Mouse (Mus musculus) liver, adult 2 months (tissue): ENCODE data around the gene Dgke. TPM values are rescaled to one million over a fixed set of nuclear protein-coding genes. Genes with fewer than 3 reads are reported as not detected.

Experiments
- DNase-seq: peaks from one replicate; pipeline ENCODE4 v3.0.0-alpha.2; 2011; ENCODE audit warnings: low read depth, low spot score; ENCODE audit errors: extremely low read depth
- H3K27ac ChIP-seq: fragments of 200-500 bp; replicated peaks from 2 replicates; pipeline ENCODE4 v1.5.1; 2012; ENCODE audit warnings: low read depth, mild to moderate bottlenecking, control low read depth, inconsistent platforms, low read length; ENCODE audit not compliant: insufficient read depth
- H3K27me3 ChIP-seq: fragments of 200-500 bp; 2 replicates; pipeline ENCODE4 v1.6.1; 2012; ENCODE audit warnings: mild to moderate bottlenecking, moderate library complexity, low read length, inconsistent platforms; ENCODE audit not compliant: control insufficient read depth, insufficient read depth
- H3K36me3 ChIP-seq: fragments of 200-500 bp; 2 replicates; pipeline ENCODE4 v1.6.1; 2012; ENCODE audit warnings: low read length, inconsistent platforms; ENCODE audit not compliant: control insufficient read depth, insufficient read depth
- H3K4me1 ChIP-seq: fragments of 200-500 bp; 2 replicates; pipeline ENCODE4 v1.6.1; 2011; ENCODE audit warnings: low read length; ENCODE audit not compliant: control insufficient read depth, insufficient read depth
- H3K4me3 ChIP-seq: fragments of 200-500 bp; 2 replicates; pipeline ENCODE4 v1.5.1; 2011; ENCODE audit warnings: low read depth, mild to moderate bottlenecking, control low read depth, low read length, moderate library complexity; ENCODE audit not compliant: insufficient read depth
- H3K79me2 ChIP-seq: fragments of 200-500 bp; 2 replicates; pipeline ENCODE4 v1.6.1; 2012; ENCODE audit warnings: inconsistent platforms, mild to moderate bottlenecking, low read length, moderate library complexity; ENCODE audit not compliant: control insufficient read depth, insufficient read depth
- H3K9ac ChIP-seq: fragments of 200-500 bp; 2 replicates; pipeline ENCODE4 v1.6.1; 2012; ENCODE audit warnings: low read depth, mild to moderate bottlenecking, control low read depth, inconsistent platforms, low read length
- CTCF ChIP-seq: fragments of 200-500 bp; IDR thresholded peaks from 2 replicates; pipeline ENCODE4 v1.5.1; 2011; ENCODE audit warnings: low read depth, low read length, control low read depth
- POLR2A ChIP-seq: fragments of 200-500 bp; IDR thresholded peaks from 2 replicates; pipeline ENCODE4 v1.6.1; 2011; ENCODE audit warnings: low read length, control low read depth; ENCODE audit not compliant: insufficient read depth; ENCODE audit errors: extremely low read depth
- WGBS: fragments of 180-500 bp; shearing (Covaris S2); methylation state at CpG from one replicate; pipeline ENCODE4 v1.1.7; 2018; 5-methylcytosine and 5-hydroxymethylcytosine counted together
- polyA plus RNA-seq: library from polyadenylated mRNA; depleted of rRNA; stranded (reverse); fragments of >200 nt; gene quantifications from 2 replicates; pipeline ENCODE4 v1.2.3, GENCODE M21; 2012
- total RNA-seq: library from RNA; depleted of rRNA; stranded (reverse); fragments of >200 nt; gene quantifications from 2 replicates; pipeline ENCODE4 v1.2.3, GENCODE M21; 2014

Gene Dgke
- total and polyA plus RNA-seq, 2 experiments, result 0.69 to 0.74 TPM

GRCm38 (mm10) chr11:89064312-89064711 is 2.3 kb downstream of the Dgke start:
- DNase-seq, result no peak
- no peak overlapping the region for H3K9ac ChIP-seq
- no peaks in the 10 kb centered on the region for H3K27me3 ChIP-seq
- H3K4me3 ChIP-seq, result no peak overlapping the region
- H3K36me3 ChIP-seq, result no peaks in the 10 kb centered on the region
- H3K27ac ChIP-seq, result no peak overlapping the region
- H3K4me1 ChIP-seq, result peaks cover 6% of the 10 kb centered on the region
- no peak for TF ChIP-seq CTCF
- no peak for TF ChIP-seq POLR2A
- WGBS, result 75% methylated on average over 6 of the region's 6 CpGs
- peaks cover 6% of the 10 kb centered on the region; the same call in 1 of the 2 replicates for H3K79me2 ChIP-seq

GRCm38 (mm10) chr11:89061362-89061761 is 5.3 kb downstream of the Dgke start:
- TF ChIP-seq POLR2A (no peak), CTCF (no peak)
- no peak for DNase-seq
- Histone ChIP-seq H3K4me1 (peaks cover 7% of the 10 kb centered on the region), H3K27me3 (no peaks in the 10 kb centered on the region), H3K36me3 (no peaks in the 10 kb centered on the region), H3K9ac (no peak overlapping the region), H3K27ac (no peak overlapping the region), H3K79me2 (peaks cover 6% of the 10 kb centered on the region; the same call in 1 of the 2 replicates), H3K4me3 (no peak overlapping the region)
- WGBS, result 67% methylated on average over 7 of the region's 7 CpGs

GRCm38 (mm10) chr11:89060423-89061089 is 6.1 kb downstream of the Dgke start:
- H3K27ac ChIP-seq, result no peak overlapping the region

GRCm38 (mm10) chr11:89059919-89060422 is 6.7 kb downstream of the Dgke start:
- H3K36me3 ChIP-seq, result no peaks in the 10 kb centered on the region
- peak overlapping the region; percentile 75 for H3K9ac ChIP-seq
- H3K79me2 ChIP-seq, result peaks cover 6% of the 10 kb centered on the region; the same call in 1 of the 2 replicates
- TF ChIP-seq POLR2A (no peak), CTCF (no peak)
- WGBS, result 1% methylated on average over 33 of the region's 33 CpGs
- H3K27ac ChIP-seq, result no peak overlapping the region
- no peaks in the 10 kb centered on the region for H3K27me3 ChIP-seq
- no peak for DNase-seq
- peaks cover 7% of the 10 kb centered on the region for H3K4me1 ChIP-seq
- peak overlapping the region; percentile 83 for H3K4me3 ChIP-seq

More at GRCm38 (mm10) chr11:89060423-89061089, 6.1 kb downstream of the Dgke start:
- Histone ChIP-seq H3K27me3 (no peaks in the 10 kb centered on the region), H3K4me3 (peak overlapping the region; percentile 83), H3K9ac (peak overlapping the region; percentile 75), H3K36me3 (no peaks in the 10 kb centered on the region), H3K79me2 (peaks cover 6% of the 10 kb centered on the region; the same call in 1 of the 2 replicates), H3K4me1 (peaks cover 7% of the 10 kb centered on the region)
- no peak for TF ChIP-seq CTCF
- TF ChIP-seq POLR2A, result 0 out of 2 replicates have a peak, but pooled peaks have one; percentile 36
- under 1% methylated on average over 63 of the region's 63 CpGs for WGBS
- DNase-seq, result peak; percentile 64

GRCm38 (mm10) chr11:89058515-89059270 is 8.0 kb downstream of the Dgke start:
- Histone ChIP-seq H3K4me1 (peaks cover 7% of the 10 kb centered on the region), H3K27me3 (no peaks in the 10 kb centered on the region), H3K27ac (no peak overlapping the region), H3K9ac (no peak overlapping the region), H3K79me2 (peaks cover 6% of the 10 kb centered on the region; the same call in 1 of the 2 replicates), H3K36me3 (no peaks in the 10 kb centered on the region), H3K4me3 (no peak overlapping the region)
- 50% methylated on average over 11 of the region's 11 CpGs for WGBS
- TF ChIP-seq POLR2A (no peak), CTCF (peak; percentile 66)
- DNase-seq, result peak; percentile 48
